Comparison of ENCODE assay signal across 9 mouse cellular contexts in the genomic region with DNA sequence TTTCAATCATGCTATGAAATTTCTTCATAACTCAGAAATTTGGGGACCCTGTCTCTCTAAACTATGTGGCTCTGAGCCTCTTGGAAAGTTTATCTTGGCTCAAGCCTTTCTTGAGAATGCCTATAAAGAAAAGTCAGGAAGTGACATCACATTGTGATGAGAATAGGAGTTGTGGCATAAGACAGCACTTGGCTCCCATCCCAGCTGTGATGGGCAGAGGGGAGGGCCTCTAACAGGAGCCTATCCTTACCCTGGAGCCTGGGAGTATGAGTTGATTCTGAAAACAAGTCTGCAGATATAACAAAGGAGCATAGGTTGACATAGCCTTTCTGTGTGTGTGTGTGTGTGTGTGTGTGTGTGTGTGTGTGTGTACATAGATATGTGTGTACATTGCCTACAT.
A peak's percentile ranks its signal among the peaks of the same experiment; 100 is the strongest.
DNase-seq lines count a peak whose midpoint lies in the region; ATAC-seq lines count a peak whose summit lies in the region.
"Had no signal": no experiment of that assay in that cellular context is flagged by ENCODE, and none has a peak within 500 bp of the region (broad histone marks: within the 10 kb centered on the region; RNA-seq: fewer than 3 reads in every experiment).

No protein-coding gene starts in this region.

- H3K9ac ChIP-seq in embryonic facial prominence, embryonic 15.5 days: no peak overlapping the region
- no peak overlapping the region for H3K9ac ChIP-seq in stomach, embryonic 15.5 days
- H3K9ac ChIP-seq: neural tube, embryonic 12.5 days had no signal

- ATAC-seq in embryonic facial prominence, embryonic 15.5 days (ENCODE audit: insufficient number of reproducible peaks, low FRiP score, low TSS enrichment, low read depth): no peak
- no peak for ATAC-seq in stomach, embryonic 15.5 days (ENCODE audit: insufficient read depth, low FRiP score, low read depth)

- peak; percentile 21 for DNase-seq in kidney, adult 11 months
- no peak for DNase-seq in kidney, adult 18-20 months
- peak; percentile 80 for DNase-seq in kidney, postnatal 10 days
- no peak for DNase-seq in left cerebral cortex, adult 9 months (ENCODE audit: low spot score in 2 of 2)
- DNase-seq in right cerebral cortex, postnatal 4 days: no peak
- DNase-seq: cerebellum, adult 2 months had no signal

- no peaks in the 10 kb centered on the region for H3K9me3 ChIP-seq in embryonic facial prominence, embryonic 15.5 days (replicated peaks)
- H3K9me3 ChIP-seq in stomach, embryonic 15.5 days: no peaks in the 10 kb centered on the region
- H3K9me3 ChIP-seq: neural tube, embryonic 12.5 days had no signal

- peaks cover 13% of the 10 kb centered on the region for H3K4me1 ChIP-seq in embryonic facial prominence, embryonic 15.5 days
- H3K4me1 ChIP-seq in stomach, embryonic 15.5 days: peaks cover 4% of the 10 kb centered on the region; the same call in 1 of the 2 replicates

- H3K4me3 ChIP-seq in embryonic facial prominence, embryonic 15.5 days (replicated peaks): no peak overlapping the region
- no peak overlapping the region for H3K4me3 ChIP-seq in stomach, embryonic 15.5 days (replicated peaks)
- H3K4me3 ChIP-seq: neural tube, embryonic 12.5 days had no signal

- no peaks in the 10 kb centered on the region for H3K27me3 ChIP-seq in embryonic facial prominence, embryonic 15.5 days
- H3K27me3 ChIP-seq in stomach, embryonic 15.5 days (replicated peaks): no peaks in the 10 kb centered on the region
- H3K27me3 ChIP-seq: neural tube, embryonic 12.5 days had no signal

- no peaks in the 10 kb centered on the region for H3K36me3 ChIP-seq in embryonic facial prominence, embryonic 15.5 days
- H3K36me3 ChIP-seq in stomach, embryonic 15.5 days: no peaks in the 10 kb centered on the region
- H3K36me3 ChIP-seq: neural tube, embryonic 12.5 days had no signal

- H3K4me2 ChIP-seq in embryonic facial prominence, embryonic 15.5 days (replicated peaks): no peak overlapping the region
- no peak overlapping the region for H3K4me2 ChIP-seq in stomach, embryonic 15.5 days
- H3K4me2 ChIP-seq: neural tube, embryonic 12.5 days had no signal

- H3K27ac ChIP-seq in embryonic facial prominence, embryonic 15.5 days (replicated peaks): peak overlapping the region; percentile 75; the same call in 1 of the 2 replicates
- peak overlapping the region; percentile 67 for H3K27ac ChIP-seq in stomach, embryonic 15.5 days
- H3K27ac ChIP-seq: neural tube, embryonic 12.5 days had no signal

Comparison
In these comparisons a context has a peak if more than half of its experiments do, and no peak if none do; other contexts are left out.
1. DNase-seq: peak in kidney, adult 11 months (single experiment) and kidney, postnatal 10 days (single experiment); none in kidney, adult 18-20 months (single experiment), left cerebral cortex, adult 9 months (0 of 2) and right cerebral cortex, postnatal 4 days (single experiment).